Mouse (Mus musculus): ENCODE measurements around the gene Olfr478.
"Not testable (repeated sequence)": the region's sequence is repeated elsewhere in the genome, so short reads cannot be mapped to it uniquely, and the experiment has no call there.

Gene Olfr478

DNA sequence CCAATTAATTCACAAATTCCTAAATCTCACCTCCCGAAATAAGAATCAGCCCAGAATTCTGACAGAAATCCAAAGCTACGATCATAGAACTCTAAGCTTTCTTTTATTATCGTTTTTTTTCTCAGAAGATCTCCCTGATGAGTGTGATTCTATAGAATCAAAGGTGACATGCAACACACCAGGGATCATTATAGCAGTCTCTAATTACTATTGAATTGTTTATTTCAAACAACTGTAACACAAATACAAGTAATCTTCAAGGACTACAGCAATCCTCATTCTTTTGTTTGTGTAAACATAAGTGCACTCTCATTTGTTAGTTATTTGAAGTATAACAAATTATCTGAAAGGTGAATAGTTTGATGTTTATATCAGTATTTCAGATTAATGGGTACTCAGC is at the start of gene Olfr478:
Olfr478 (minus strand) TSS at position 101 of the 400 bp plus-strand sequence.
- no peak for DNase-seq

DNA sequence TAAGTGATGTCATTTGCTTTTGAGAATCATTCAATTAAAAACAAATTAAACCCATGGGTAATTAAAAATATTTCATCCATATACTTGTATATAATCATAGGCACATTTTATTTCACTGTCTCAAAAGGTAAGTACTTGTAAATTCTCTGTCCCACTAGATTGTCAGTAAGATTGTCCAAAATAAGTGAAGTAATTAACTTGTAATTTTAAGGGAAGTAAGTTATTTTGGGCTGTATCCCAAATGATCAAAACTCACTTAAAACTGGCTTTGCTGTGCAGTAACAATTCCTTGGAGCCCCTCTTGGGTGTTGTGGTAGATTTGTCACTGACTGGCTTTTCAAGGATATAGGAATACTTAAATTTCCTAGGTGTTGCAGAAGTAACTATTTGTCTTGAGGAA is 45.8 kb upstream of the Olfr478 start, which contains the start of gene Olfr481:
Olfr481 (plus strand) TSS at position 301 of the 400 bp plus-strand sequence.
- no peak for DNase-seq

DNA sequence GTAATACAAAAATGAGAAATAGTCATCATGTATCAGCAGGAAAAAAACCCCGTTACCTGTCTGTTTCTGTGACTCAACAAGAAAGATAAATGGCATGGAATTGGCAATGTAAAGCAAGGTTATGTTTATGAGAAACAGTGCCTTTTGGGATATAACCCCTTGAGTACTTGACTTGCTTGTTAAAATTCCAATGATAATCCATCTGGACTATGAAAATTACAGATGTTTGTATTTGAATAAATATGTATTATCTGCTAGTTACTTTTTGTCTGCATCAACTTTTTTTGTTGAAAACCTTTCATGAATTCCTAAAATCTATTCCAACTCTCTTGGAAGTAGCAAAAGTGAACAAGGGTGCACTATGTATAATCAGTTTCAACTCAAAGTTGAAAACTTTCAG is 33.5 kb upstream of the Olfr478 start, which contains the start of gene Olfr480:
Olfr480 (minus strand) TSS at position 101 of the 400 bp plus-strand sequence.
- DNase-seq, result no peak

DNA sequence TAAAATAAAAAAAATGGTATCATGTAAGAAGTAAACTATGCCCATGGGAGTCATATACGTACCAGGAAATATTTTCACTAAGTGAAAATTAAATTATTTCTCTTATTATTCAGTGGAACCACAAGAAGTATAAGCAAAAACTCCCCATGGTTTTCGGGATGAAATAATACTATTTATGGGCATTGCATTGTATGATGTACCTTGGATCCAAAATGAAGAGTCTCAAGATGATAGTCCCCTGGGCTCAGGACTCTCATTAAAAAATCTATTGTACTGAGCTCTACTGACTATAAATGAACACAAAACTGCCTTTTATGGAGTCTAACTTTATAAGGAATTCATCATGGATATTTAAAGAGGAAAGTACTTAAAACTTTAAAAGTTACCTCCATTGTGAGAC is 16.6 kb upstream of the Olfr478 start, which contains the start of gene Olfr479:
Olfr479 (plus strand) TSS at position 301 of the 400 bp plus-strand sequence.
- no peak for DNase-seq

DNA sequence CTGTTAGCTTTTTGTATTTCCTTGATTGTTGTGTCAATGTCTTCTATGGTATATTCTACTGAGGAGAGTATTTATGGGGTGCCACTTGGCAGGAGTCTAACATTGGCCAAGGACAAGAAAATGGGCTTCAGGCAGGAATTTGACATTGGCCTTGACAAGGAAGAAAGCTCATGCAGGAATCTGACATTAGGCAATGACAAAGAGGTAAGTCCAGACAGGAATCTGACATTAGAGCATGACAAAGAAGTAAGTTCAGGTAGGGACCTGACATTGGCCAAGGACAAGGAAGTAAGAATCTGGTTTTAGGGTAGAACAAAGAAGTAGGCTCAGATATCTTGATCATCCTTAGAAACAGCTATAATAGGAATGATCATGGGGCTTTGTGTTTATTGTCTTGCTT is 19.5 kb downstream of the Olfr478 start:
- not testable (repeated sequence) for DNase-seq

DNA sequence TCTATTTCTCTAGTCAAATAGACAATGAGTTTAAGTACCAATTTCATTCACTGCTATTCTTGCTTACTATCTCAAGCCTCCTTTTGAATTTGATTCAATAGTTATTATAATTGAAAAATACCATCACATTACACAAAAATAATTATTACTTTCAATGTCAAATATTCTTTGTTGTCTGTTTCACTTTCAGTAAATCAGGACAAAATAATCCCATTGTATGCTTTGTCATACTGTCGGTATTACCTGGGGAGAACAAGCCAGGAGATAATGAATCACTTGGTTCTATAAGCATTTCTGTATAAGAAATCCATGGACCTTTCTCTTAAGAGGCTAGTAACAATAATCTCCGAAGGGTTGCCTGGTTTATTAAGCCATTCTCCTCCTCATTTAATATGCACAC is 47.4 kb downstream of the Olfr478 start, which contains the start of gene Olfr477:
Olfr477 (plus strand) TSS at position 301 of the 400 bp plus-strand sequence.
- no peak for DNase-seq
